Mouse (Mus musculus) bone marrow macrophage, adult 2 months (primary cell): Measurements from ENCODE around the gene Tnfrsf26.

Experiments
- CTCF ChIP-seq: IDR thresholded peaks from 2 replicates; pipeline ENCODE4 v1.5.1; 2012; ENCODE audit warnings: low read depth, mild to moderate bottlenecking, low read length, moderate library complexity
- POLR2A ChIP-seq: IDR thresholded peaks from 2 replicates; pipeline ENCODE4 v1.6.1; 2012; ENCODE audit warnings: mild to moderate bottlenecking, low read depth, low read length, borderline replicate concordance

- TF ChIP-seq POLR2A: no peak
- TF ChIP-seq CTCF: no peak
Measured at GRCm38 (mm10) chr7:143601705-143602104, 26.8 kb downstream of the Tnfrsf26 start.
